Mouse (Mus musculus) skeletal muscle tissue, postnatal 0 days (tissue): ENCODE data around the gene Olfr1131. TPM values are rescaled to one million over a fixed set of nuclear protein-coding genes. Genes with fewer than 3 reads are reported as not detected.

Experiments used
- polyA plus RNA-seq: library from polyadenylated mRNA; unstranded; fragments of >200 nt; fragmentation: Nextera tagmentation; extraction: Ambion mirVana; gene quantifications from 2 replicates; pipeline ENCODE4 v1.2.1, GENCODE M21; 2015

The Olfr1131 gene
- polyA plus RNA-seq, result not detected in 2 replicates

GRCm38 (mm10) chr2:87626804-87627203 lies at the start of gene Olfr1131:
Gene Olfr1131, plus strand, starts transcription at chr2:87627104.

GRCm38 (mm10) chr2:87605912-87606311 lies 21.0 kb upstream of the Olfr1131 start, which contains the start of gene Olfr1130:
Gene Olfr1130, plus strand, starts transcription at chr2:87606212.

GRCm38 (mm10) chr2:87637435-87637834 lies 10.5 kb downstream of the Olfr1131 start, which contains the start of gene Olfr1132:
Gene Olfr1132, minus strand, starts transcription at chr2:87637535.

DNA sequence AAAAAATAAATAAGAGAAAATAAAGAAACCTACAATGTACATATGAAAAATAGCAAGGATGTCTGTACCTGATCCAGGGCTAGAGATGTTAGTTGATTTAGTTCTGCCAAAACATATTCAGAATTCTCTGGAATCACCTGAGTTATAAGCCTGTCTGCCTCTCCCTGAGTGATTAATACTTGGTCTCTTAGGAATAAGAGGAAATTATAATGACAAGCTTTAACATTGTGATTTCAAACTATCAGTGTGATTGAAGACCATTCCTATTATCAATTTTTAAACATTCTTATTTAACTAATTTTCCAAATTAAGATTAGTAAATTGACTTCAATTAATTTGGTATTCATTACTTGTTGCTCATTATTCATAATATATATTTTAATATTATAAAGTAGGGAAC lies 20.4 kb downstream of the Olfr1131 start, which contains the start of gene Olfr1133:
Gene Olfr1133 (minus strand): TSS at position 101 of the 400 bp plus-strand sequence.

DNA sequence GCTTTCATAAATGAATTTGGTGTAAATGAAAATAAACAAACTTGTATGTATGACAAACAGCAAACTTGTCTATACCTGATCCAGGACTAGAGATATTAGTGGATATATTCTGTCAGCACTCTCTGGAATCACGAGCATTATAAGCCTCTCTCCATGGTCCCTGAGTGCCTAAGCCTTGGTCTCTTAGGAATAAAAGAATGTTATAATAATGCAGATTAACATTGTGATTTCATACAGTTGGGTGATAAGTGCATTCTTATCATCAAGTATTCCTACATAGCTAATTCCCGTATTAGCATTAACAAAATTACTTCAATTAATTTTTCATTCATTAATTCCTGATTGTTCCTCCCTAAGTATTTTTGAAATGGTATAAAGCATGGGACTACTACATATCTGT lies 31.5 kb downstream of the Olfr1131 start, which contains the start of gene Olfr1134:
Gene Olfr1134 (minus strand): TSS at position 101 of the 400 bp plus-strand sequence.

GRCm38 (mm10) chr2:87673564-87673963 lies 46.7 kb downstream of the Olfr1131 start, which contains the start of gene Olfr1135:
Gene Olfr1135, minus strand, starts transcription at chr2:87673664.

Other genes starting within 250 kb of the Olfr1131 start
- not detected in 2 replicates for gene Olfr1122, start 241.3 kb upstream of the Olfr1131 start, polyA plus RNA-seq
- not detected in 2 replicates for gene Olfr1123, start 210.5 kb upstream of the Olfr1131 start, polyA plus RNA-seq
- gene Olfr1124, start 196.8 kb upstream of the Olfr1131 start, polyA plus RNA-seq, result 0.05 TPM in 1 of 2 replicates, not detected in the other
- not detected in 2 replicates for gene Olfr1126, start 173.1 kb upstream of the Olfr1131 start, polyA plus RNA-seq
- not detected in 2 replicates for gene Pramel7, start 130.0 kb upstream of the Olfr1131 start, polyA plus RNA-seq
- gene Pramel6, start 120.5 kb upstream of the Olfr1131 start, polyA plus RNA-seq, result not detected in 2 replicates
- gene Olfr153, start 95.3 kb upstream of the Olfr1131 start, polyA plus RNA-seq, result not detected in 2 replicates
- not detected in 2 replicates for gene Olfr1128, start 81.6 kb upstream of the Olfr1131 start, polyA plus RNA-seq
- not detected in 2 replicates for gene Olfr1129, start 53.2 kb upstream of the Olfr1131 start, polyA plus RNA-seq
- gene Olfr1130, start 20.9 kb upstream of the Olfr1131 start, polyA plus RNA-seq, result not detected in 2 replicates
- not detected in 2 replicates for gene Olfr1132, start 10.4 kb downstream of the Olfr1131 start, polyA plus RNA-seq
- gene Olfr1133, start 20.3 kb downstream of the Olfr1131 start, polyA plus RNA-seq, result not detected in 2 replicates
- not detected in 2 replicates for gene Olfr1134, start 31.4 kb downstream of the Olfr1131 start, polyA plus RNA-seq
- not detected in 2 replicates for gene Olfr1135, start 46.6 kb downstream of the Olfr1131 start, polyA plus RNA-seq
- not detected in 2 replicates for gene Olfr1136, start 66.8 kb downstream of the Olfr1131 start, polyA plus RNA-seq
- not detected in 2 replicates for gene Olfr1137, start 86.1 kb downstream of the Olfr1131 start, polyA plus RNA-seq
- gene Olfr1138, start 112.9 kb downstream of the Olfr1131 start, polyA plus RNA-seq, result not detected in 2 replicates
- not detected in 2 replicates for gene Olfr1140, start 116.6 kb downstream of the Olfr1131 start, polyA plus RNA-seq
- gene Olfr1141, start 126.9 kb downstream of the Olfr1131 start, polyA plus RNA-seq, result not detected in 2 replicates
- gene Olfr152, start 152.4 kb downstream of the Olfr1131 start, polyA plus RNA-seq, result not detected in 2 replicates
- gene Olfr1143, start 173.5 kb downstream of the Olfr1131 start, polyA plus RNA-seq, result not detected in 2 replicates
- not detected in 2 replicates for gene Olfr1145, start 182.7 kb downstream of the Olfr1131 start, polyA plus RNA-seq
- gene Olfr1148, start 203.4 kb downstream of the Olfr1131 start, polyA plus RNA-seq, result not detected in 2 replicates
- not detected in 2 replicates for gene Olfr1150-ps1, start 216.9 kb downstream of the Olfr1131 start, polyA plus RNA-seq
- not detected in 2 replicates for gene Olfr1151, start 228.8 kb downstream of the Olfr1131 start, polyA plus RNA-seq
- not detected in 2 replicates for gene Olfr1152, start 239.4 kb downstream of the Olfr1131 start, polyA plus RNA-seq